8 mouse cellular contexts compared by ENCODE assay signal in the genomic region with DNA sequence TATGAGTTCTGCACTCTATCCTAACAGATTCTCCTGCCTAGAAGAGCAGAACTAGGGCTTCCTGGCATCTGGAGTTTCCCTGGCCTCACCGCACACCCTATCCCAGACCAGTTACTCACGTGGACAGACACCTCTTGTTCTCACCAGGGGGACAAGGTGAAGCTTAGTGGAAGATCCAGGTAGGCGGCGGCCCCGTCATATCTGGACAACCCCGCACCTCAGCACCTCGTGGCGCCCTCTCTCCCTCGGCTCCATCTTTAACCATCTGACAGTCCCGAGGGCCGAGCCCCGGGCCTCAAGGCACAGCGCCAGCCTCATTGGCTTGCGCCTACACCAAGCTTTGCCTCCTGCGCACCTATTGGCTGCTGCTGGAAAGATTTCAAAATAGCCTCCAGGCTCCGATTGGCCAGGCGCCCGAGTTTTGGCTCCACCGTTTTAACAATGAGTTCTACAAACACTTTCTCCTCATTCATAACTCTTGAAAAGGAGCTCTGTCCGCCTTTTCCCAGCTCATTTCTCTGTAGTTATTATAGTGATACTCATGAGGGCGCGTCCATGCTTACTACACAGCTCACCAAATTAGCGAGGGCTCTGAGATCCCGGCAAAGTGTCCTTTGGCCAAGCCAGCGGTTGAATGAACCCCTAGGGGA. TPM values are rescaled to one million over a fixed set of nuclear protein-coding genes. Genes with fewer than 3 reads are reported as not detected.
DNase-seq lines count a peak whose midpoint lies in the region; ATAC-seq and TF ChIP-seq lines count a peak whose summit lies in the region.

Gene 2610318N02Rik (minus strand): TSS at position 297 of the 650 bp plus-strand sequence.

- H3K36me3 ChIP-seq in intestine, postnatal 0 days (ENCODE audit: control insufficient read depth, insufficient read depth): peaks cover 13% of the 10 kb centered on the region; the same call in 1 of the 2 replicates
- peaks cover 33% of the 10 kb centered on the region for H3K36me3 ChIP-seq in limb, embryonic 12.5 days
- peaks cover 9% of the 10 kb centered on the region for H3K36me3 ChIP-seq in midbrain, embryonic 13.5 days

- DNase-seq in gastrocnemius, adult 2 months: peak; percentile 53
- no peak for DNase-seq in gastrocnemius, adult 8-10 months (ENCODE audit: low spot score in 2 of 2)
- DNase-seq in embryo, embryonic 10.5 days (ENCODE audit: low spot score): peak; percentile 97
- DNase-seq in heart, adult 11 months: peak; percentile 95
- DNase-seq in spleen, adult 12 weeks (ENCODE audit: low spot score): peak; percentile 73

- H3K27me3 ChIP-seq in intestine, postnatal 0 days (replicated peaks; ENCODE audit: control insufficient read depth, insufficient read depth, low read length): no peaks in the 10 kb centered on the region
- no peaks in the 10 kb centered on the region for H3K27me3 ChIP-seq in limb, embryonic 12.5 days
- H3K27me3 ChIP-seq in midbrain, embryonic 13.5 days: no peaks in the 10 kb centered on the region

- peak within 1 kb of the TSS; percentile 68 for H3K4me2 ChIP-seq in intestine, postnatal 0 days (replicated peaks; ENCODE audit: low read depth)
- H3K4me2 ChIP-seq in limb, embryonic 12.5 days: peak within 1 kb of the TSS; percentile 90
- H3K4me2 ChIP-seq in midbrain, embryonic 13.5 days (replicated peaks): peak within 1 kb of the TSS; percentile 69

- ATAC-seq in intestine, postnatal 0 days: peak; percentile 87
- ATAC-seq in limb, embryonic 12.5 days (ENCODE audit: insufficient number of reproducible peaks, insufficient read depth, low FRiP score, low TSS enrichment, low read depth): peak; percentile 94
- peak; percentile 95 for ATAC-seq in midbrain, embryonic 13.5 days

- intact Hi-C loops in gastrocnemius, adult 2 months (cut with DNase I): no loop called here

- no peaks in the 10 kb centered on the region for H3K9me3 ChIP-seq in intestine, postnatal 0 days (ENCODE audit: control insufficient read depth)
- no peaks in the 10 kb centered on the region for H3K9me3 ChIP-seq in limb, embryonic 12.5 days
- H3K9me3 ChIP-seq in midbrain, embryonic 13.5 days: no peaks in the 10 kb centered on the region

- peak within 1 kb of the TSS; percentile 54 for H3K4me3 ChIP-seq in gastrocnemius, adult 2 months
- peak within 1 kb of the TSS; percentile 24 for H3K4me3 ChIP-seq in intestine, postnatal 0 days (ENCODE audit: low read depth, low read length)
- H3K4me3 ChIP-seq in limb, embryonic 12.5 days (replicated peaks): peak within 1 kb of the TSS; percentile 58
- H3K4me3 ChIP-seq in midbrain, embryonic 13.5 days (replicated peaks): peak within 1 kb of the TSS; percentile 56

- H3K27ac ChIP-seq in gastrocnemius, adult 2 months: no peak within 1 kb of the TSS
- no peak within 1 kb of the TSS for H3K27ac ChIP-seq in intestine, postnatal 0 days (ENCODE audit: low read depth, low read length)
- peak within 1 kb of the TSS; percentile 83 for H3K27ac ChIP-seq in limb, embryonic 12.5 days
- H3K27ac ChIP-seq in midbrain, embryonic 13.5 days: peak within 1 kb of the TSS; percentile 30; the same call in 1 of the 2 replicates

- no peak for TF ChIP-seq CTCF in gastrocnemius, adult 2 months (IDR thresholded peaks at IDR 0.05)
- peak; percentile 24; the same call in 1 of the 2 replicates for TF ChIP-seq CTCF in intestine, postnatal 0 days (IDR thresholded peaks at IDR 0.05; ENCODE audit: low read depth)

- WGBS in intestine, postnatal 0 days: under 1% methylated on average over 25 of the region's 25 CpGs
- WGBS in limb, embryonic 12.5 days: under 1% methylated on average over 25 of the region's 25 CpGs
- 0% methylated on average over 25 of the region's 25 CpGs for whole genome bisulfite sequencing in midbrain, embryonic 13.5 days

- H3K4me1 ChIP-seq in intestine, postnatal 0 days (replicated peaks; ENCODE audit: control insufficient read depth, insufficient read depth, low read length): peaks cover 8% of the 10 kb centered on the region
- peaks cover 25% of the 10 kb centered on the region for H3K4me1 ChIP-seq in limb, embryonic 12.5 days (replicated peaks)
- peaks cover 37% of the 10 kb centered on the region for H3K4me1 ChIP-seq in midbrain, embryonic 13.5 days (replicated peaks)

- peak within 1 kb of the TSS; percentile 13; the same call in 1 of the 2 replicates for H3K9ac ChIP-seq in intestine, postnatal 0 days (ENCODE audit: low read depth, low read length)
- peak within 1 kb of the TSS; percentile 75 for H3K9ac ChIP-seq in limb, embryonic 12.5 days (replicated peaks)
- peak within 1 kb of the TSS; percentile 70 for H3K9ac ChIP-seq in midbrain, embryonic 13.5 days (replicated peaks)

RNA-seq across cellular contexts. Expression of gene 2610318N02Rik, which starts in this region (rescaled TPM):
- total RNA-seq in gastrocnemius, adult 2 months (2021): not detected
- total RNA-seq in gastrocnemius, adult 8-10 months (2022): not detected
- 7.1 and 7.9 TPM in 2 replicates for polyA plus RNA-seq in intestine, postnatal 0 days (2015; fragmentation: Nextera tagmentation; extraction: Ambion mirVana)
- polyA plus RNA-seq in limb, embryonic 12.5 days (2016; fragmentation: Nextera tagmentation; extraction: Ambion mirVana): 109 and 113 TPM in 2 replicates
- 34.1 and 35.5 TPM in 2 replicates for polyA plus RNA-seq in midbrain, embryonic 13.5 days (2015; fragmentation: Nextera tagmentation; extraction: Ambion mirVana)

Comparison
In these comparisons a context has a peak if more than half of its experiments do, and no peak if none do; other contexts are left out.
1. Peak in DNase-seq and H3K4me3 ChIP-seq in gastrocnemius, adult 2 months; RNA of the gene not detected or under 1 TPM.
2. DNase-seq: peak in embryo, embryonic 10.5 days (single experiment), heart, adult 11 months (single experiment) and spleen, adult 12 weeks (single experiment); none in gastrocnemius, adult 8-10 months (0 of 2).
3. H3K27ac ChIP-seq: peak in limb, embryonic 12.5 days (single experiment) and midbrain, embryonic 13.5 days (single experiment); none in gastrocnemius, adult 2 months (single experiment) and intestine, postnatal 0 days (single experiment).
4. H3K9ac ChIP-seq: peak in every context shown above with its lines; median percentile 75 in limb, embryonic 12.5 days; 70 in midbrain, embryonic 13.5 days; 13 in intestine, postnatal 0 days.
5. Peak in every context shown above with its lines, with median percentiles within 50 percentile points of each other: H3K4me3 ChIP-seq, ATAC-seq and H3K4me2 ChIP-seq.